Mouse (Mus musculus): Measurements from ENCODE around the gene Fam20a. TPM values are rescaled to one million over a fixed set of nuclear protein-coding genes. Genes with fewer than 3 reads are reported as not detected.
"Not testable (repeated sequence)": the region's sequence is repeated elsewhere in the genome, so short reads cannot be mapped to it uniquely, and the experiment has no call there.

The Fam20a gene
- polyA plus RNA-seq, 1 experiment from 2014 or later = 2.3 TPM

DNA sequence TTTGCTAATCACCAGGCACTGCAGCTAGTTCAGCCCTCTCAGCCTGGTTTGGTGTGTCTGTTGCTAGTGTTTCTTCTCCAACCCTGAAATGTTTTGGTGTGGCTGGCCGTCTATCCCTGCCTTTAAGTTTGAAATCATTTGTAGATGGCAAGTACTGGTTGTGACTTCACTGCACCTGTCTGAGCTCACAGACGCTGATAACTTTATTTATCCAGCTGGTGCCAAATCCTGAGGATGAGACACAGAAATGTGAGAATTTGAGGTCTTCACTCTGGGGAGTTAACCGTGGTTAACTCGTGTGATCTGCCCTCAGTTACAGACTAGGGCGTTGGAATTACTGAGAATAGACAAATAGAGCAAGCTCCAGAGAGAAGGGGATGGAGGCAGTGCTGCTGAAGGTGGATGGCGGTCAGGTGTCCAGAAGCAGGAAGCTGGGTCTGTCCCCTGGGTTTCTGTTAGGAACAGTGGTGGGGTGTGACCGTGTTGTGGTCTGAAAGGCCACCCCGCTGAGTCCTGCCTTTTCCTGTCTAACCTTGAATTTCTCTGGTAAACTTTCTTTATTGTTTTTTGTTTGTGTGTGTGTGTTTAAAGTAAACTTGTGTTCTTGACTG, 53.9 kb downstream of the Fam20a start:
- H3K9me3 ChIP-seq = no peaks in the 10 kb centered on the region
- H3K4me2 ChIP-seq = no peak overlapping the region
- H3K27me3 ChIP-seq (replicated peaks) = no peaks in the 10 kb centered on the region
- H3K27ac ChIP-seq = no peak overlapping the region
- WGBS = 82% methylated on average over 8 of the region's 8 CpGs
- peaks cover 37% of the 10 kb centered on the region for H3K36me3 ChIP-seq
- ATAC-seq (ENCODE audit: insufficient read depth, low FRiP score, low read depth) = no peak
- no peak overlapping the region for H3K4me3 ChIP-seq (replicated peaks)
- no peak overlapping the region for H3K9ac ChIP-seq
- H3K4me1 ChIP-seq = peaks cover 3% of the 10 kb centered on the region; the same call in 1 of the 2 replicates

DNA sequence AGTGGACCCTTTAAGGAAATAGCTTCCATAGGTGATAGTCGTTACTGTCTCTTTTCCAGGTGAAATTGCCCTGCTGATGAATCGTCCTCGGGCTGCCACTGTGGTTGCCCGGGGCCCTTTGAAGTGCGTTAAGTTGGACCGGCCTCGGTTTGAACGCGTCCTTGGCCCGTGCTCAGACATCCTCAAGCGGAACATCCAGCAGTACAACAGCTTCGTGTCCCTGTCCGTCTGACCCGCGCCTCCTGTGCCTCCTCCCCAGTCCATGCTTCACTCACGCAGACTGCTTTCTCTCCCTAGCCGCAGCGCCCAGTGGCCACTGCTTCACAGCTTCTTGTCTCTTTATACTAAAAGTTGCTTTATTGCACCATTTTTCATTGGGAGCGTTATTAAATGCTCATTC, 54.7 kb downstream of the Fam20a start:
- 93% methylated on average over 19 of the region's 19 CpGs for WGBS
- H3K4me2 ChIP-seq = no peak overlapping the region
- no peaks in the 10 kb centered on the region for H3K27me3 ChIP-seq (replicated peaks)
- peaks cover 3% of the 10 kb centered on the region; the same call in 1 of the 2 replicates for H3K4me1 ChIP-seq
- no peak overlapping the region for H3K27ac ChIP-seq
- H3K9ac ChIP-seq = no peak overlapping the region
- no peak overlapping the region for H3K4me3 ChIP-seq (replicated peaks)
- ATAC-seq (ENCODE audit: insufficient read depth, low FRiP score, low read depth) = no peak
- peaks cover 41% of the 10 kb centered on the region for H3K36me3 ChIP-seq
- H3K9me3 ChIP-seq = no peaks in the 10 kb centered on the region

DNA sequence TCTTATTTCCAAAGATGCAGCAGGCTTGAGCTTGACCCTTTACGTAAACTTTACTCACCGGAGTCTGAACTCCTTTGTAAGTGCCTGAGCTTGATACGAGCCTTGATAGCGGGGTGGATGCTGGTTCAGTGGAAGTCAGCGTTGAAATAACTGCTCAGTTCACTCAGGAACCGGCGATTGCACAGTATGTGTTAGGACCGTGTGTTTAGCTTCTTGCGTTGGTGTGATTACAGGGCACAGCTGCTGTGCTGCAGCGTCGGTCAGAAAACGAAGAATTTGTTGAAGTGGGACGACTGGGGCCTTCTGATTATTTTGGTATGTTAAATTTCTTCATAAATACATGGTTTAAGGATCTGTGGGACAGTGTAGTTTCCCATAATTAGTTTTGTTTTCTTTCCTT, 55.7 kb downstream of the Fam20a start:
- ATAC-seq (ENCODE audit: insufficient read depth, low FRiP score, low read depth) = no peak
- no peak overlapping the region for H3K4me3 ChIP-seq (replicated peaks)
- no peak overlapping the region for H3K4me2 ChIP-seq
- H3K36me3 ChIP-seq = peaks cover 46% of the 10 kb centered on the region
- H3K27me3 ChIP-seq (replicated peaks) = no peaks in the 10 kb centered on the region
- no peaks in the 10 kb centered on the region for H3K9me3 ChIP-seq
- H3K9ac ChIP-seq = no peak overlapping the region
- 90% methylated on average over 13 of the region's 13 CpGs for WGBS
- H3K27ac ChIP-seq = no peak overlapping the region
- H3K4me1 ChIP-seq = peaks cover 3% of the 10 kb centered on the region; the same call in 1 of the 2 replicates

DNA sequence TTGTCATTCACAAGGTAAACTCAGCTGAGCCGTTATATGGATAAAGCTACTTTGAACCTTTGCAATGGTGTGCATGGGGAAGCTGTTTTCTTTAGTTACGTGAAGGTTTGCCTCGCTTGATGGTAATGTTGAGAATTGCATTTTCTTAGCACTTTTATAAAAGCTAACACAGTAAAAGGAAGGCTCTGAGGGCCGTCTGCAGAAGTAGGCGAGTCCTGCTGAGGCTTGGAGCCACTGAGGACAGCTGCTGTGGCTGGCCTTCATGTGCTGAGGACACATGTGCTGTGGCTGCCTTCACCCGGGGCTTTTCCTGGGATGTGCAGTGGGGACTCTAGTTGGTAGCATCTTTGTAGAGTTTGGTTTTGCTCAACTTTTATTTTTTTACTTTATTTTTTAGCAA, 56.7 kb downstream of the Fam20a start:
- peaks cover 54% of the 10 kb centered on the region for H3K36me3 ChIP-seq
- 85% methylated on average over 6 of the region's 6 CpGs for WGBS
- no peak for ATAC-seq (ENCODE audit: insufficient read depth, low FRiP score, low read depth)
- no peak overlapping the region for H3K4me3 ChIP-seq (replicated peaks)
- H3K27me3 ChIP-seq (replicated peaks) = no peaks in the 10 kb centered on the region
- no peak overlapping the region for H3K9ac ChIP-seq
- no peak overlapping the region for H3K27ac ChIP-seq
- peaks cover under 1% of the 10 kb centered on the region; the same call in 1 of the 2 replicates for H3K4me1 ChIP-seq
- H3K4me2 ChIP-seq = no peak overlapping the region
- H3K9me3 ChIP-seq = no peaks in the 10 kb centered on the region

DNA sequence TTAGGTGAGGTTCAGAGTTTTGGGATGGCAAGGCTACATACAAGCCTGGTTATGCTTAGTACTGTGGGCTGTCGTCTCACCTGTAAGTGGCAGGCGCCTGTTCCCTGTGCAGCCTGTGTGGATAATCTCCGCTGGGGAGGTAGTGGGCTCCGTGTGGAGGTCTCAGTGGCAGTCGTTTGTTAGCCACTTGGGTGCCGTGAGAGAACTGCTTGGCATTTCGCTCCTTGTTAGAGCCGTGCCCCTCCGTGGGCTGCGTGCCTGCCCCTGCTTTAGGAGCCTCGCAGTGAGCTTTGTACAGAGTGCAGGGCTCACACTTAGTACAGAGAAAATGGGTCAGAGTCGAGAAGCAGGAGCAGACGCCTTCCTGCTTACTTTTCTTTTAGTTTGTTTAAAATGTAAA, 57.8 kb downstream of the Fam20a start:
- Histone ChIP-seq H3K4me1 (no peaks in the 10 kb centered on the region), H3K9ac (no peak overlapping the region), H3K9me3 (no peaks in the 10 kb centered on the region), H3K27ac (no peak overlapping the region), H3K27me3 (replicated peaks) (no peaks in the 10 kb centered on the region), H3K36me3 (peaks cover 59% of the 10 kb centered on the region), H3K4me2 (no peak overlapping the region), H3K4me3 (replicated peaks) (no peak overlapping the region)
- WGBS = 84% methylated on average over 13 of the region's 13 CpGs
- no peak for ATAC-seq (ENCODE audit: insufficient read depth, low FRiP score, low read depth)

DNA sequence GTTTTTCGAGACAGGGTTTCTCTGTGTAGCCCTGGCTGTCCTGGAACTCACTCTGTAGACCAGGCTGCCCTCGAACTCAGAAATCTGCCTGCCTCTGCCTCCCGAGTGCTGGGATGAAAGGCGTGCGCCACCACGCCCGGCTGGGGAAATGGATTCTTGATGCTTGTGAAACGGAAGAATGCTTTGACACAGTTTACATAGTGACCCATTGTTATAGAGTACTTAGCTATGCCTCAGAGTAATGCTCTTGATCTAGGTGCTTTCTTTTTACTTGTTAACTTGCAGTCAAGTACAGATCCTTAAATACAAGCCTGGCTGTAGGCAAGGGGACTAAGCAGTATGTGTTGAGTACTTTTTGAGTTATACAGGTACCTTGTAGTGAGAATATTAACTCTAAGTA, 61.6 kb downstream of the Fam20a start:
- not testable (repeated sequence) for H3K4me2 ChIP-seq; H3K9me3 ChIP-seq; H3K4me1 ChIP-seq; H3K27ac ChIP-seq; H3K4me3 ChIP-seq (replicated peaks); H3K9ac ChIP-seq; ATAC-seq (ENCODE audit: insufficient read depth, low FRiP score, low read depth); H3K27me3 ChIP-seq (replicated peaks)
- H3K36me3 ChIP-seq = peaks cover 53% of the 10 kb centered on the region
- WGBS = 90% methylated on average over 8 of the region's 8 CpGs

DNA sequence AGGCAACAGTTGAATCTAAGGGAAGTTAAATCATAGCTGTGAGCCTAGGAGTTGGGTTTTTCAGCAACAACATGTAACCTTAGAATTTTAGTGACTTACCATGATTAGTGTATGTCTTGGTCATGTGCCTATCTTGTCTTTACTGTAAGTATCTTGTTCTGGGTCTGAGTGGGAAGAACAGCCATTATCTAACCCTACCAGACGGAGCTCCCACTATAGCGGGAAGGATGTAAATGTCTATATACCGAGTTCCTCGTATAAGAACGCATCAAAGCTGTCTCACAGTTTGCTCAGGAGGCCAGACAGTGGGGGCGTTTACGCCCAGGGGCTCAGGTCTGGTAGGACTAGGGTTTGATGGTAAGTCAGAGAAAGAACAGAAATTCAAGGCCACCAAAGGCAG, 65.8 kb downstream of the Fam20a start:
- H3K4me1 ChIP-seq = peaks cover 12% of the 10 kb centered on the region
- no peak overlapping the region for H3K4me2 ChIP-seq
- 81% methylated on average over 7 of the region's 7 CpGs for WGBS
- H3K4me3 ChIP-seq (replicated peaks) = no peak overlapping the region
- no peak overlapping the region for H3K27ac ChIP-seq
- H3K9ac ChIP-seq = no peak overlapping the region
- no peaks in the 10 kb centered on the region for H3K9me3 ChIP-seq
- H3K36me3 ChIP-seq = peaks cover 27% of the 10 kb centered on the region
- ATAC-seq (ENCODE audit: insufficient read depth, low FRiP score, low read depth) = no peak
- no peaks in the 10 kb centered on the region for H3K27me3 ChIP-seq (replicated peaks)

DNA sequence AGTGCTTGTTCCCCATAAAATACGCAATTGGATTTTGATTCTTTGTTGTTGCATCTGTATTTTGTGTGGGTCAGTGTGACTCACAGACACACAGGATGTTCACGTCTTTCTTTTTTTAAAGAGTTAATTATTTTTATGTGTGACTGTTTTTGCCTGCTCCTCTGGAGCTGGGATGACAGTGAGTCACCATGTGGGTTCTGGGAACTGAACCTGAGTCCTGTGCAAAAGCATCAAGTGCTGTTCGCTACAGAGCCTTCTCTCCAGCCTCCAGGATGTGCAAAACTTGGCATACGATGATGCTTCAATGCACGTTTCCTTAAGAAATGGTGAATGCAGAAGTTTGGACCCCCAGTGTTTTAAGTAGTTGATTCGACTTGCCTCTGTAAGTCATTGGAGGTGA, 67.5 kb downstream of the Fam20a start:
- no peak overlapping the region for H3K4me3 ChIP-seq (replicated peaks)
- no peak overlapping the region for H3K4me2 ChIP-seq
- H3K9ac ChIP-seq = no peak overlapping the region
- no peak for ATAC-seq (ENCODE audit: insufficient read depth, low FRiP score, low read depth)
- H3K9me3 ChIP-seq = no peaks in the 10 kb centered on the region
- no peaks in the 10 kb centered on the region for H3K27me3 ChIP-seq (replicated peaks)
- H3K4me1 ChIP-seq = peaks cover 18% of the 10 kb centered on the region
- peaks cover 15% of the 10 kb centered on the region for H3K36me3 ChIP-seq
- WGBS = 88% methylated on average over 6 of the region's 6 CpGs
- H3K27ac ChIP-seq = no peak overlapping the region

DNA sequence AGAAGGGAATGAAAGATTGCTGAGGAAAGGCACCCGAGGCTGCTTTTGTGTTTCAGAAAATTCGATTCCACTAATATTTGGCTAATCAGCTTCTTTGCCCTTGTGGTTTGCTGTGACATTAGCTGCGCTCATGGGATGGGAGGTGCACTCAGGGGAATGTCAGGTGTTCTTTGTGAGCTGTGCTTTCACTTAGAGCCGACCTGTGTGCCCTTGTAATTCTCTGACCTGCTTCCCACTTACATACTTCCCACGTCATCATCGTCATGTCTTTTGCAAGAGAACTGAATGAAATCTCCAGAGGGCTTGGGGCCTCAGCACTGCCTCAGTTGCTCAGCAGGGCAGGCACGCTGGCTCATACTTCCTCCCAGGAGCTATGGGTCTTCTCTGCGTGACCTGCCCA, 68.9 kb downstream of the Fam20a start:
- no peak overlapping the region for H3K9ac ChIP-seq

DNA sequence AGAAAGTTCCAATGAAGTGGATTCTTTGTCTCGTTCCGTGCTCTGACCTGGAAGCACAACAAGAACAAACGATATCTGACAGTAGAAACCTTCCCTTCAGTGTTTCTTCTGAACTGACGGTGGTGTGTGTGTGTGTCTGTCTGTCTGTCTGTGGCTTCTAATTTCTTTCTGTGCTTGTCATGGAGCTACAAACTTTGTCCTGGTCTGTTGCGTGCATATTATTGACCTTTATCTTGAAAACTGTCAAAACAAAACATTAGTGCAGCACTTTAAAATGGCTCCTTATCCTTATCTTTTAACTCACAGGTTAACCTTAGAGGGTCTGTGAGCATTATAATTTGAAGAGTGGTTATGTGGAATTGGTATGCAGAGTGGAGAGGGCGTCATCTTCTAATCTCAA, 69.6 kb downstream of the Fam20a start:
- Histone ChIP-seq H3K9me3 (no peaks in the 10 kb centered on the region), H3K4me2 (peak overlapping the region; percentile 83), H3K4me3 (replicated peaks) (peak overlapping the region; percentile 91), H3K9ac (peak overlapping the region; percentile 1; the same call in 1 of the 2 replicates), H3K4me1 (peaks cover 21% of the 10 kb centered on the region), H3K27ac (no peak overlapping the region), H3K36me3 (peaks cover 11% of the 10 kb centered on the region), H3K27me3 (replicated peaks) (no peaks in the 10 kb centered on the region)
- 38% methylated on average over 6 of the region's 6 CpGs for WGBS
- no peak for ATAC-seq (ENCODE audit: insufficient read depth, low FRiP score, low read depth)

More for the DNA sequence above, 68.9 kb downstream of the Fam20a start:
- no peaks in the 10 kb centered on the region for H3K27me3 ChIP-seq (replicated peaks)
- peak overlapping the region; percentile 83; the same call in 1 of the 2 replicates for H3K4me2 ChIP-seq
- H3K36me3 ChIP-seq = peaks cover 11% of the 10 kb centered on the region
- no peak overlapping the region for H3K27ac ChIP-seq
- peaks cover 21% of the 10 kb centered on the region for H3K4me1 ChIP-seq
- no peaks in the 10 kb centered on the region for H3K9me3 ChIP-seq
- H3K4me3 ChIP-seq (replicated peaks) = 0 out of 2 replicates have a peak overlapping the region, but pooled peaks have one; percentile 4
- no peak for ATAC-seq (ENCODE audit: insufficient read depth, low FRiP score, low read depth)
- WGBS = 53% methylated on average over 8 of the region's 8 CpGs

DNA sequence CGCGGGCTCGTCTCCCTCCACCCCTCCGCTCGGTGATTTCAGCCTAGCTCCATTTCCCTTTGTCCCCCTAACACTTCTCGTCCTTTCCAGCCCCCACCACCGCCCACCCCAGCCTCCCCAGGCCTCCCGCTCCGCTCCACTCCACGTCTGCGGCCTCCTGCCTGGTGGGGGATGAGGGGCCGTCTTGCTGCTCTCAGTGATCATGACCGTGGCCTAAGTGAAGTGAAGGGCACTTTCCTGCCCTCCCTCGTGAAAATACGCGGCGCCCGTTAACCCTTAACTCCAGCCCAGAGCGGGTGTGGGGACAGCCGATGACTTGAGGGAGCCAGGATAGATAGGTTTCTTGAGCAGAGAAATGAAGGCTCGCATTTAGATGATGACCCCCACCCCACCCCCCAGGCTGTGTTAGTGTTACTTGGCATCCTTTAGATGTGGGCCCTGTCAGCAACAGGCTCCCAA, 70.5 kb downstream of the Fam20a start:
- peak overlapping the region; percentile 83 for H3K4me2 ChIP-seq
- under 1% methylated on average over 21 of the region's 21 CpGs for WGBS
- H3K4me1 ChIP-seq = peaks cover 21% of the 10 kb centered on the region
- ATAC-seq (ENCODE audit: insufficient read depth, low FRiP score, low read depth) = no peak
- H3K9me3 ChIP-seq = no peaks in the 10 kb centered on the region
- H3K27ac ChIP-seq = peak overlapping the region; percentile 94
- H3K4me3 ChIP-seq (replicated peaks) = peak overlapping the region; percentile 91
- H3K9ac ChIP-seq = peak overlapping the region; percentile 85
- no peaks in the 10 kb centered on the region for H3K27me3 ChIP-seq (replicated peaks)
- H3K36me3 ChIP-seq = peaks cover 5% of the 10 kb centered on the region

DNA sequence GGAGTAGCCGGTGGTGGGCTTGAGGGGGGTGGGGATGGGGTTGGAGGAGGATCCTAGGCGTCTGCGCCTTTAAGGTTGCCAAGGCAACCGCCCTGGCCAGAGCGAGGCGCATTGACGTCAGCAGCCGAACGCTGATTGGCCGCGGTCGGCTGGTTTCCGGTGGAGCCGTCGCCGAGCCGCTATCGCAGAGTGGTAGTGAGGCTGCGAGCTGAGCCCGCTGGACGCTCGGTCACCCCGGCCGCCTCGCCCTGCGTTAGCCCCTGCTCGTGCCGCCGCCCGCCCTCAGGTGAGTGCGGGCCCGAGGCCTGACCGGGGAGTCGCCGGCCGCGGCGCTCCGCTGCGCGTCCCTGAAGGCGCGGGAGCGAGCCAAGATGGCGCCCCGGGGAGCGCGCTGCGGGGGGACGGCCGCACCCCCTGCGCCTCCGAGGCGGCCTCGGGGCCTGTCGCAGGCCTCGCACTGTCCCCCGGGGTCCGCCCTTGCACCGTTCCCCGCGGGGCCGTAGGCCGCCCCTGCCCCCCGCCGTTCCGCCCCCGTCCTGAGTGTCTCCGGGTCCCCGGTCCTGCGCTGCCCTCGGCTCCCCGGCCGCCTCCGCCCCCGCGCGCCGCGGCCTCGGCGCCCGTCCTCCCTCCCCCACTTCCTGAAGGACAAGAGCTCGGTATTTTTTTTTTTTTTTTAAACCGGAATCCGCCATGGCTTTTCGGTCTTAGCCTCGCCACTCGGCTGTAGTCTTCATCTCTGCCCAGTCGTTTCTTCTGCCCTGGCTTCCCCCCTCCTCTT, 71.1 kb downstream of the Fam20a start:
- peak; percentile 96 for ATAC-seq (ENCODE audit: insufficient read depth, low FRiP score, low read depth)
- Histone ChIP-seq H3K4me3 (replicated peaks) (peak overlapping the region; percentile 91), H3K4me1 (peaks cover 21% of the 10 kb centered on the region), H3K9ac (peak overlapping the region; percentile 85), H3K27ac (peak overlapping the region; percentile 94), H3K4me2 (peak overlapping the region; percentile 83), H3K36me3 (no peaks in the 10 kb centered on the region), H3K27me3 (replicated peaks) (no peaks in the 10 kb centered on the region), H3K9me3 (no peaks in the 10 kb centered on the region)
- WGBS = under 1% methylated on average over 69 of the region's 90 CpGs

Measured in stomach, embryonic 15.5 days (tissue).